Mouse (Mus musculus) spleen, adult 2 months (tissue): ENCODE results near the gene Klf7.

ENCODE experiments used
- CTCF ChIP-seq: fragments of 200-500 bp; IDR thresholded peaks from 2 replicates; pipeline ENCODE4 v1.5.1; 2011; ENCODE audit warnings: mild to moderate bottlenecking, inconsistent platforms; ENCODE audit not compliant: insufficient read depth, insufficient read length, insufficient replicate concordance; ENCODE audit errors: extremely low read depth
- POLR2A ChIP-seq: fragments of 200-500 bp; IDR thresholded peaks from 2 replicates; pipeline ENCODE4 v1.6.1; 2011; ENCODE audit warnings: low read depth, low read length, inconsistent platforms

GRCm38 (mm10) chr1:64121559-64122465 lies at the start of gene Klf7:
- TF ChIP-seq CTCF (peak; percentile 16; the same call in 1 of the 2 replicates), POLR2A (peak; percentile 98)
